ENCODE assay signal across 9 mouse cellular contexts in the genomic region with DNA sequence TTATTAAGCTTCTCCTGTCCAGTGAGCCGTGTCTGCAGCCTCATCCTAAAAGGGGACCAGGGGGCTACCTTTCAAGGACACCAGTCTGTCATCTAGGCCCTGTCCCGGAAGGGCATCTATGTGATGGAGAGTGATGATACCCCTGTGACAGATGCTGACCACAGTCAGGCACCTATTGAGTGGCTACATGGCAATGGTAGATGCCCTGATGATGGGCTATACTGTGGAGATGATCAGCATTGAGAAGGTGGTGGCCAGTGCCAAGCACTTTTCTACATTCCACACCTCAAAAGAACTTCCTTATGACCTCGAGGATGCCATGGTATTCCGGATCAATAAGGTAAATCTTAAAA.
A peak's percentile ranks its signal among the peaks of the same experiment; 100 is the strongest.
DNase-seq lines count a peak whose midpoint lies in the region; ATAC-seq and TF ChIP-seq lines count a peak whose summit lies in the region.
"Had no signal": no experiment of that assay in that cellular context is flagged by ENCODE, and none has a peak within 500 bp of the region (broad histone marks: within the 10 kb centered on the region; RNA-seq: fewer than 3 reads in every experiment).

No protein-coding gene starts in this region.

- H3K36me3 ChIP-seq in lung, embryonic 15.5 days = 0 out of 2 replicates have a peak, but pooled peaks cover 4% of the 10 kb centered on the region
- H3K36me3 ChIP-seq in limb, embryonic 10.5 days = peaks cover 9% of the 10 kb centered on the region; the same call in 1 of the 2 replicates
- H3K36me3 ChIP-seq in neural tube, embryonic 15.5 days = peaks cover 11% of the 10 kb centered on the region; the same call in 1 of the 2 replicates

- WGBS in cerebellum, adult 2 months = 85% methylated on average over 4 of the region's 4 CpGs
- 83% methylated on average over 4 of the region's 4 CpGs for WGBS in lung, embryonic 15.5 days
- WGBS in limb, embryonic 10.5 days = 85% methylated on average over 4 of the region's 4 CpGs
- WGBS in neural tube, embryonic 15.5 days = 82% methylated on average over 4 of the region's 4 CpGs

- no peak for DNase-seq in cerebellum, adult 2 months
- no peak for DNase-seq in lung, postnatal 14 days
- no peak for DNase-seq in limb, embryonic 10.5 days (ENCODE audit: low spot score)
- no peak for DNase-seq in right cerebral cortex, adult 18-20 months

- H3K4me2 ChIP-seq in lung, embryonic 15.5 days = peak overlapping the region; percentile 68
- peak overlapping the region; percentile 57 for H3K4me2 ChIP-seq in neural tube, embryonic 15.5 days

- H3K4me1 ChIP-seq in cerebellum, adult 2 months (ENCODE audit: control insufficient read depth, insufficient read depth, low read length) = no peaks in the 10 kb centered on the region
- peaks cover 11% of the 10 kb centered on the region for H3K4me1 ChIP-seq in lung, embryonic 15.5 days
- peaks cover 16% of the 10 kb centered on the region for H3K4me1 ChIP-seq in limb, embryonic 10.5 days
- peaks cover 15% of the 10 kb centered on the region for H3K4me1 ChIP-seq in neural tube, embryonic 15.5 days

- H3K27ac ChIP-seq in cerebellum, adult 2 months (ENCODE audit: insufficient read depth, low read length) = no peak overlapping the region
- no peak overlapping the region for H3K27ac ChIP-seq in lung, embryonic 15.5 days
- peak overlapping the region; percentile 89 for H3K27ac ChIP-seq in limb, embryonic 10.5 days
- H3K27ac ChIP-seq in neural tube, embryonic 15.5 days (replicated peaks) = no peak overlapping the region

- H3K4me3 ChIP-seq in cerebellum, adult 2 months (replicated peaks; ENCODE audit: insufficient read depth, low read depth, low read length) = peak overlapping the region; percentile 27
- H3K4me3 ChIP-seq in lung, embryonic 15.5 days = peak overlapping the region; percentile 31
- H3K4me3 ChIP-seq in limb, embryonic 10.5 days = peak overlapping the region; percentile 50
- peak overlapping the region; percentile 26; the same call in 1 of the 2 replicates for H3K4me3 ChIP-seq in neural tube, embryonic 15.5 days (replicated peaks)
- H3K4me3 ChIP-seq: myocyte had no signal

- peak overlapping the region; percentile 35; the same call in 1 of the 2 replicates for H3K9ac ChIP-seq in lung, embryonic 15.5 days
- peak overlapping the region; percentile 46; the same call in 1 of the 2 replicates for H3K9ac ChIP-seq in neural tube, embryonic 15.5 days (replicated peaks)

- ATAC-seq in cerebellum, adult (ENCODE audit: insufficient number of reproducible peaks, low FRiP score, low TSS enrichment) = no peak
- ATAC-seq in lung, embryonic 15.5 days (ENCODE audit: borderline replicate concordance, extremely low read depth, low FRiP score, low TSS enrichment) = no peak
- ATAC-seq in neural tube, embryonic 15.5 days (ENCODE audit: low FRiP score) = no peak; the same call in 1 of the 2 replicates
- ATAC-seq in CD4-positive, CD25-positive, alpha-beta regulatory T cell, adult 4 months = no peak

- TF ChIP-seq POLR2A in cerebellum, adult 2 months (IDR thresholded peaks at IDR 0.05; ENCODE audit: borderline replicate concordance, insufficient read depth, low read length) = no peak

- no peaks in the 10 kb centered on the region for H3K9me3 ChIP-seq in lung, embryonic 15.5 days
- H3K9me3 ChIP-seq in limb, embryonic 10.5 days (replicated peaks) = no peaks in the 10 kb centered on the region
- H3K9me3 ChIP-seq in neural tube, embryonic 15.5 days (replicated peaks) = 0 out of 2 replicates have a peak, but pooled peaks cover 5% of the 10 kb centered on the region

- no peak for TF ChIP-seq CTCF in cerebellum, adult 2 months (IDR thresholded peaks at IDR 0.05; ENCODE audit: borderline replicate concordance, insufficient read depth, low read depth, low read length)

- H3K27me3 ChIP-seq in cerebellum, adult 2 months (ENCODE audit: control insufficient read depth, insufficient read depth, low read length) = no peaks in the 10 kb centered on the region
- H3K27me3 ChIP-seq in lung, embryonic 15.5 days = 0 out of 2 replicates have a peak, but pooled peaks cover 3% of the 10 kb centered on the region
- H3K27me3 ChIP-seq in limb, embryonic 10.5 days (ENCODE audit: low read depth, poor library complexity, severe bottlenecking) = peaks cover 32% of the 10 kb centered on the region
- no peaks in the 10 kb centered on the region for H3K27me3 ChIP-seq in neural tube, embryonic 15.5 days (replicated peaks)
